50 mouse cellular contexts compared by ENCODE assay signal in genomic region chr11:103635481-103635880, GRCm38 (mm10). TPM values are rescaled to one million over a fixed set of nuclear protein-coding genes. Genes with fewer than 3 reads are reported as not detected.
"Had no signal": no experiment of that assay in that cellular context is flagged by ENCODE, and none has a peak within 500 bp of the region (broad histone marks: within the 10 kb centered on the region; RNA-seq: fewer than 3 reads in every experiment).

No protein-coding gene starts in this region.

- H3K4me1 ChIP-seq: heart, embryonic 10.5 days; heart, embryonic 12.5 days; heart, embryonic 13.5 days; heart, embryonic 15.5 days; hindbrain, embryonic 10.5 days; hindbrain, embryonic 12.5 days; intestine, embryonic 15.5 days; kidney, embryonic 15.5 days had no signal

- H3K4me3 ChIP-seq: heart, embryonic 10.5 days; heart, embryonic 12.5 days; heart, embryonic 13.5 days; heart, embryonic 15.5 days; hindbrain, embryonic 10.5 days; hindbrain, embryonic 12.5 days; hindbrain, embryonic 13.5 days; hindbrain, embryonic 15.5 days; intestine, embryonic 15.5 days; kidney, embryonic 15.5 days; layer of hippocampus, adult 2 months had no signal

- H3K36me3 ChIP-seq: heart, embryonic 10.5 days; heart, embryonic 12.5 days; heart, embryonic 13.5 days; heart, embryonic 15.5 days; hindbrain, embryonic 10.5 days; hindbrain, embryonic 12.5 days; hindbrain, embryonic 13.5 days; hindbrain, embryonic 15.5 days; intestine, embryonic 15.5 days; kidney, embryonic 15.5 days had no signal

- DNase-seq: heart, postnatal 10 days; heart, postnatal 14 days; heart, postnatal 4 days; kidney, adult 11 months; kidney, adult 18-20 months; kidney, adult 2 months; kidney, adult 8-10 months; kidney, adult 9 months; kidney, postnatal 10 days; kidney, postnatal 14 days; kidney, postnatal 25 days; kidney, postnatal 36 days; kidney, postnatal 4 days; layer of hippocampus, adult 9-11 months; layer of hippocampus, postnatal 36 days had no signal

- H3K4me2 ChIP-seq: heart, embryonic 11.5 days; heart, embryonic 12.5 days; heart, embryonic 13.5 days; heart, embryonic 15.5 days; hindbrain, embryonic 12.5 days; hindbrain, embryonic 13.5 days; hindbrain, embryonic 14.5 days; hindbrain, embryonic 15.5 days; intestine, embryonic 15.5 days; kidney, embryonic 15.5 days had no signal

- ATAC-seq: hindbrain, embryonic 16.5 days; hindbrain, postnatal 0 days; inflammation-experienced regulatory T-cells, adult 6 months; intestine, embryonic 15.5 days; intestine, embryonic 16.5 days; intestine, postnatal 0 days had no signal

- H3K27ac ChIP-seq: heart, embryonic 10.5 days; heart, embryonic 13.5 days; heart, embryonic 15.5 days; hindbrain, embryonic 10.5 days; hindbrain, embryonic 12.5 days; hindbrain, embryonic 13.5 days; hindbrain, embryonic 14.5 days; hindbrain, embryonic 15.5 days; hindbrain, postnatal 0 days; intestine, embryonic 15.5 days; kidney, embryonic 15.5 days; kidney, postnatal 0 days; layer of hippocampus, adult 2 months had no signal

- H3K9ac ChIP-seq: heart, embryonic 12.5 days; heart, embryonic 13.5 days; heart, embryonic 15.5 days; hindbrain, embryonic 12.5 days; hindbrain, embryonic 13.5 days; hindbrain, embryonic 14.5 days; hindbrain, embryonic 15.5 days; intestine, embryonic 15.5 days; kidney, embryonic 15.5 days had no signal

- H3K9me3 ChIP-seq: heart, embryonic 10.5 days; heart, embryonic 12.5 days; heart, embryonic 13.5 days; heart, embryonic 15.5 days; hindbrain, embryonic 10.5 days; hindbrain, embryonic 12.5 days; hindbrain, embryonic 13.5 days; hindbrain, embryonic 15.5 days; intestine, embryonic 15.5 days; kidney, embryonic 15.5 days had no signal

RNA-seq across cellular contexts. Expression of gene Lyzl6, which starts 3.2 kb away (rescaled TPM):
- total RNA-seq: heart, postnatal 10 days; heart, postnatal 14 days; heart, postnatal 25 days; heart, postnatal 4 days; hematopoietic stem cell, adult 5-6 weeks; hindbrain, postnatal 0 days; layer of hippocampus, adult 18-20 months; layer of hippocampus, adult 2 months; layer of hippocampus, adult 8-10 months; layer of hippocampus, postnatal 10 days; layer of hippocampus, postnatal 14 days; layer of hippocampus, postnatal 25 days; layer of hippocampus, postnatal 36 days; left cerebral cortex, adult 18-20 months had no signal
- polyA plus RNA-seq: heart, embryonic 10.5 days; heart, embryonic 11.5 days; heart, embryonic 12.5 days; heart, embryonic 13.5 days; heart, embryonic 14.5 days; heart, embryonic 15.5 days; heart, embryonic 16.5 days; heart, postnatal 0 days; hindbrain, embryonic 10.5 days; hindbrain, embryonic 11.5 days; hindbrain, embryonic 12.5 days; hindbrain, embryonic 13.5 days; hindbrain, embryonic 14.5 days; hindbrain, embryonic 15.5 days; hindbrain, embryonic 16.5 days; hindbrain, postnatal 0 days; inflammation-experienced regulatory T-cells, adult 6 months; intestine, embryonic 14.5 days; intestine, embryonic 15.5 days; intestine, embryonic 16.5 days; intestine, postnatal 0 days; kidney, adult 2 months; kidney, embryonic 14.5 days; kidney, embryonic 15.5 days; kidney, embryonic 16.5 days; kidney, postnatal 0 days; large intestine, adult 2 months had no signal

RNA-seq across cellular contexts. Expression of gene Rprml, which starts 13.9 kb away (rescaled TPM):
- total RNA-seq: heart, postnatal 10 days; heart, postnatal 14 days; heart, postnatal 25 days; heart, postnatal 4 days; hematopoietic stem cell, adult 5-6 weeks had no signal
- polyA plus RNA-seq: heart, embryonic 13.5 days; heart, embryonic 14.5 days; heart, embryonic 16.5 days; hindbrain, embryonic 10.5 days; hindbrain, embryonic 11.5 days; hindbrain, embryonic 12.5 days; hindbrain, embryonic 13.5 days; hindbrain, embryonic 14.5 days; inflammation-experienced regulatory T-cells, adult 6 months; intestine, embryonic 14.5 days; kidney, adult 2 months; kidney, embryonic 14.5 days; kidney, embryonic 15.5 days; kidney, embryonic 16.5 days had no signal

RNA-seq across cellular contexts. Expression of gene Gm884, which starts 14.5 kb away (rescaled TPM):
- total RNA-seq: heart, postnatal 10 days; heart, postnatal 14 days; heart, postnatal 25 days; heart, postnatal 4 days; hematopoietic stem cell, adult 5-6 weeks; hindbrain, postnatal 0 days; layer of hippocampus, adult 18-20 months; layer of hippocampus, adult 2 months; layer of hippocampus, postnatal 10 days; layer of hippocampus, postnatal 14 days; layer of hippocampus, postnatal 25 days; layer of hippocampus, postnatal 36 days had no signal
- polyA plus RNA-seq: heart, embryonic 10.5 days; heart, embryonic 11.5 days; heart, embryonic 12.5 days; heart, embryonic 13.5 days; heart, embryonic 14.5 days; heart, embryonic 15.5 days; heart, embryonic 16.5 days; heart, postnatal 0 days; hindbrain, embryonic 10.5 days; hindbrain, embryonic 11.5 days; hindbrain, embryonic 12.5 days; hindbrain, embryonic 13.5 days; hindbrain, embryonic 14.5 days; hindbrain, embryonic 15.5 days; hindbrain, embryonic 16.5 days; intestine, embryonic 14.5 days; intestine, embryonic 15.5 days; intestine, embryonic 16.5 days; intestine, postnatal 0 days; kidney, adult 2 months; kidney, embryonic 14.5 days; kidney, embryonic 15.5 days; kidney, embryonic 16.5 days; kidney, postnatal 0 days; large intestine, adult 2 months had no signal
